Mouse (Mus musculus) testis, adult 2 months (tissue): ENCODE measurements around the gene Hist1h2bb. TPM values are rescaled to one million over a fixed set of nuclear protein-coding genes. Genes with fewer than 3 reads are reported as not detected.

Experiments
- H3K27ac ChIP-seq: fragments of 200-500 bp; 2 replicates; pipeline ENCODE4 v1.5.1; 2012; ENCODE audit warnings: low read depth, low read length; ENCODE audit not compliant: control insufficient read depth, insufficient read depth
- H3K27me3 ChIP-seq: fragments of 200-500 bp; 2 replicates; pipeline ENCODE4 v1.6.1; 2012; ENCODE audit warnings: mild to moderate bottlenecking, low read length, moderate library complexity; ENCODE audit not compliant: control insufficient read depth, insufficient read depth
- H3K36me3 ChIP-seq: fragments of 200-500 bp; 2 replicates; pipeline ENCODE4 v1.6.1; 2012; ENCODE audit warnings: mild to moderate bottlenecking, low read length; ENCODE audit not compliant: control insufficient read depth, insufficient read depth
- H3K4me1 ChIP-seq: fragments of 200-500 bp; 2 replicates; pipeline ENCODE4 v1.6.1; 2012; ENCODE audit warnings: low read length; ENCODE audit not compliant: control insufficient read depth, insufficient read depth
- H3K4me3 ChIP-seq: fragments of 200-500 bp; 2 replicates; pipeline ENCODE4 v1.5.1; 2012; ENCODE audit warnings: low read depth, mild to moderate bottlenecking, low read length, moderate library complexity, mixed read lengths; ENCODE audit not compliant: control insufficient read depth
- CTCF ChIP-seq: fragments of 200-500 bp; IDR thresholded peaks from 2 replicates; pipeline ENCODE4 v1.5.1; 2012; ENCODE audit warnings: low read depth, mild to moderate bottlenecking, inconsistent platforms, low read length, moderate library complexity; ENCODE audit not compliant: control insufficient read depth, insufficient read depth, insufficient replicate concordance
- POLR2A ChIP-seq: fragments of 200-500 bp; IDR thresholded peaks from 2 replicates; pipeline ENCODE4 v1.6.1; 2012; ENCODE audit warnings: low read depth, mild to moderate bottlenecking, inconsistent platforms, low read length, moderate library complexity; ENCODE audit not compliant: control insufficient read depth
- polyA plus RNA-seq: library from polyadenylated mRNA; depleted of rRNA; stranded (reverse); fragments of >200 nt; gene quantifications from 2 replicates; pipeline ENCODE4 v1.2.3, GENCODE M21; 2012; rRNA removed

Gene Hist1h2bb
- polyA plus RNA-seq, 1 experiment: 3.9 TPM

GRCm38 (mm10) chr13:23779025-23779424, 32.5 kb downstream of the Hist1h2bb start:
- TF ChIP-seq CTCF (no peak), POLR2A (no peak)
- H3K27me3 ChIP-seq: no peaks in the 10 kb centered on the region
- no peak overlapping the region for H3K27ac ChIP-seq
- H3K4me3 ChIP-seq: no peak overlapping the region
- H3K4me1 ChIP-seq: no peaks in the 10 kb centered on the region; the same call in 1 of the 2 replicates
- H3K36me3 ChIP-seq: no peaks in the 10 kb centered on the region

GRCm38 (mm10) chr13:23792520-23792919, 46.0 kb downstream of the Hist1h2bb start:
- no peak overlapping the region for H3K4me3 ChIP-seq
- no peak overlapping the region for H3K27ac ChIP-seq
- TF ChIP-seq CTCF (no peak; the same call in 1 of the 2 replicates), POLR2A (no peak)
- no peaks in the 10 kb centered on the region for H3K4me1 ChIP-seq
- H3K27me3 ChIP-seq: no peaks in the 10 kb centered on the region
- no peaks in the 10 kb centered on the region for H3K36me3 ChIP-seq

Other genes with a start within 250 kb of the Hist1h2bb start
- 13.2 and 17.1 TPM in 2 replicates for gene Hist1h4h, start 215.7 kb upstream of the Hist1h2bb start, polyA plus RNA-seq
- 4.4 and 4.5 TPM in 2 replicates for gene Hist1h2af, start 212.8 kb upstream of the Hist1h2bb start, polyA plus RNA-seq
- gene Hist1h3g, start 211.3 kb upstream of the Hist1h2bb start, polyA plus RNA-seq: 1.3 and 2.7 TPM in 2 replicates
- 0.07 and 0.13 TPM in 2 replicates for gene Hist1h2bh, start 203.3 kb upstream of the Hist1h2bb start, polyA plus RNA-seq
- gene Hist1h3f, start 202.7 kb upstream of the Hist1h2bb start, polyA plus RNA-seq: 1.3 and 1.4 TPM in 2 replicates
- 2.1 and 3.7 TPM in 2 replicates for gene Hist1h4f, start 195.1 kb upstream of the Hist1h2bb start, polyA plus RNA-seq
- 0.02 and 0.04 TPM in 2 replicates for gene Hist1h1d, start 193.5 kb upstream of the Hist1h2bb start, polyA plus RNA-seq
- 2.8 and 3.2 TPM in 2 replicates for gene Hist1h3e, start 184.4 kb upstream of the Hist1h2bb start, polyA plus RNA-seq
- gene Hist1h2ae, start 175.5 kb upstream of the Hist1h2bb start, polyA plus RNA-seq: 0.34 and 0.36 TPM in 2 replicates
- 6.8 and 7.8 TPM in 2 replicates for gene Hist1h2bg, start 175.3 kb upstream of the Hist1h2bb start, polyA plus RNA-seq
- 0.98 and 2.9 TPM in 2 replicates for gene Hist1h2bf, start 172.5 kb upstream of the Hist1h2bb start, polyA plus RNA-seq
- 0.90 and 1.0 TPM in 2 replicates for gene Hist1h2ad, start 172.4 kb upstream of the Hist1h2bb start, polyA plus RNA-seq
- 0.98 and 1.1 TPM in 2 replicates for gene Hist1h3d, start 171.0 kb upstream of the Hist1h2bb start, polyA plus RNA-seq
- gene Hist1h4d, start 165.1 kb upstream of the Hist1h2bb start, polyA plus RNA-seq: 2.7 and 2.9 TPM in 2 replicates
- 0.42 and 0.58 TPM in 2 replicates for gene Hist1h2be, start 125.6 kb upstream of the Hist1h2bb start, polyA plus RNA-seq
- 0.35 and 0.41 TPM in 2 replicates for gene Hist1h1e, start 124.2 kb upstream of the Hist1h2bb start, polyA plus RNA-seq
- gene Hist1h2ac, start 62.8 kb upstream of the Hist1h2bb start, polyA plus RNA-seq: 0.20 and 0.26 TPM in 2 replicates
- gene Hist1h2bc, start 62.5 kb upstream of the Hist1h2bb start, polyA plus RNA-seq: 17.8 and 19.0 TPM in 2 replicates
- 22.2 and 24.8 TPM in 2 replicates for gene Hist1h1t, start 50.9 kb upstream of the Hist1h2bb start, polyA plus RNA-seq
- gene Hist1h4c, start 48.3 kb upstream of the Hist1h2bb start, polyA plus RNA-seq: 20.1 and 20.6 TPM in 2 replicates
- gene Hfe, start 35.9 kb upstream of the Hist1h2bb start, polyA plus RNA-seq: 5.2 and 6.1 TPM in 2 replicates
- gene Hist1h1c, start 7.9 kb upstream of the Hist1h2bb start, polyA plus RNA-seq: 5.4 and 6.9 TPM in 2 replicates
- 2.3 TPM in 2 replicates for gene Hist1h3c, start 1.1 kb upstream of the Hist1h2bb start, polyA plus RNA-seq
- 4.4 and 6.2 TPM in 2 replicates for gene Hist1h2ab, start 4.4 kb downstream of the Hist1h2bb start, polyA plus RNA-seq
- gene Hist1h3b, start 5.5 kb downstream of the Hist1h2bb start, polyA plus RNA-seq: 4.2 and 4.7 TPM in 2 replicates
- gene Hist1h4b, start 10.3 kb downstream of the Hist1h2bb start, polyA plus RNA-seq: 2.4 and 2.5 TPM in 2 replicates
- 83.8 and 94.1 TPM in 2 replicates for gene Hist1h4a, start 14.5 kb downstream of the Hist1h2bb start, polyA plus RNA-seq
- gene Hist1h3a, start 15.7 kb downstream of the Hist1h2bb start, polyA plus RNA-seq: 29.4 and 33.4 TPM in 2 replicates
- gene Hist1h1a, start 16.9 kb downstream of the Hist1h2bb start, polyA plus RNA-seq: 2.9 and 4.3 TPM in 2 replicates
- 2.1 and 2.5 TPM in 2 replicates for gene Trim38, start 23.2 kb downstream of the Hist1h2bb start, polyA plus RNA-seq
- 0.40 and 0.41 TPM in 2 replicates for gene Slc17a2, start 60.3 kb downstream of the Hist1h2bb start, polyA plus RNA-seq
- 0.10 and 0.21 TPM in 2 replicates for gene Slc17a3, start 92.7 kb downstream of the Hist1h2bb start, polyA plus RNA-seq
- 0.11 and 0.22 TPM in 2 replicates for gene Slc17a1, start 121.0 kb downstream of the Hist1h2bb start, polyA plus RNA-seq
- gene Slc17a4, start 168.3 kb downstream of the Hist1h2bb start, polyA plus RNA-seq: not detected in 2 replicates
- 226 and 228 TPM in 2 replicates for gene Hist1h2ba, start 187.4 kb downstream of the Hist1h2bb start, polyA plus RNA-seq
- gene Hist1h2aa, start 187.7 kb downstream of the Hist1h2bb start, polyA plus RNA-seq: 39.5 and 59.1 TPM in 2 replicates
- 20.1 and 22.4 TPM in 2 replicates for gene Scgn, start 244.5 kb downstream of the Hist1h2bb start, polyA plus RNA-seq